15 mouse cellular contexts compared by ENCODE assay signal in the genomic region with DNA sequence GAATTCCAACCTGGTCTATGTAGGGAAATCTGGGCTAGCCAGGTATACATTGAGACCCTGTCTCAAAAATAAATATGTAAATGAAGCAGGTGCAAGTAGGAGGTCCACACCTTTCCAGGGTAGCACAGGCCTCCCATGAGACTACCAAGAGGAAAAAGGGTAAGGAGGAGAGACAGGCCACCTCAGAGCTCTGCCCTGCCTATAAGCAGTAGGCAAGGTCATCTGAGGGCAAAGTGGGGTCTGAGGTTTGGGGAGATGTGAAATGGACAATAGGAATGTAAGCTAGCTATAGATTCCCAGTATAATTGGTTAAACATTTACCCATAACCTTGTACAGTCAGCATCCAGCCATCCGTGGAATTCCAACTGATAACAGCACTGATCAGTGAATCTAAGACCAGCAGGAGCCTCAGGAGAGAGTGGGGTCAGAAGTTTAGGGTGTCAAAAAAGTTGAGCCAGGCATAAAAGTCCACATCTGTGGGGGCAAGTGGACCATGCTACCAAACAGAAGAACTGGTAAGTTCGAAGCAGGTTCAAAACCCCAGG.
"Had no signal": no experiment of that assay in that cellular context is flagged by ENCODE, and none has a peak within 500 bp of the region (broad histone marks: within the 10 kb centered on the region; RNA-seq: fewer than 3 reads in every experiment).

No protein-coding gene starts in this region.

- H3K27ac ChIP-seq: hindbrain, postnatal 0 days; left cerebral cortex, adult 2 months; limb, embryonic 10.5 days; liver, embryonic 13.5 days; lung, embryonic 15.5 days; macrophage; midbrain, embryonic 12.5 days; neural tube, embryonic 13.5 days had no signal

- DNase-seq: kidney, adult 18-20 months; kidney, postnatal 36 days; liver, embryonic 13.5 days; liver, postnatal 0 days; lung, postnatal 14 days; right cerebral cortex, postnatal 14 days had no signal

- H3K4me2 ChIP-seq: liver, embryonic 13.5 days; lung, embryonic 15.5 days; midbrain, embryonic 12.5 days; neural tube, embryonic 13.5 days had no signal

- H3K9me3 ChIP-seq: limb, embryonic 10.5 days; liver, embryonic 13.5 days; lung, embryonic 15.5 days; megakaryocyte, embryonic 14.5 days; midbrain, embryonic 12.5 days; neural tube, embryonic 13.5 days had no signal

- H3K27me3 ChIP-seq: liver, embryonic 13.5 days; lung, embryonic 15.5 days; midbrain, embryonic 12.5 days; neural tube, embryonic 13.5 days had no signal

- ATAC-seq: hindbrain, postnatal 0 days; liver, postnatal 0 days; midbrain, embryonic 16.5 days had no signal

- H3K9ac ChIP-seq: liver, embryonic 13.5 days; liver, postnatal 0 days; lung, embryonic 15.5 days; midbrain, embryonic 12.5 days; neural tube, embryonic 13.5 days had no signal

- H3K4me3 ChIP-seq: left cerebral cortex, adult 2 months; limb, embryonic 10.5 days; liver, embryonic 13.5 days; lung, embryonic 15.5 days; megakaryocyte, embryonic 14.5 days; midbrain, embryonic 12.5 days; neural tube, embryonic 13.5 days had no signal

- H3K4me1 ChIP-seq: limb, embryonic 10.5 days; lung, embryonic 15.5 days; megakaryocyte, embryonic 14.5 days; midbrain, embryonic 12.5 days; neural tube, embryonic 13.5 days had no signal
